Mouse (Mus musculus) embryonic stem cell, embryonic (primary cell): Measurements from ENCODE around the gene Fdx1l.

Source experiments
- CTCF ChIA-PET, 4 experiments: fragments of 300-600 bp in 2 of 4; fragments of 350-600 bp in 2 of 4; sonication (Branson Sonifier 250); formaldehyde crosslinking; loops; one replicate each; lab custom pipeline; 2022; ENCODE audit warnings: inconsistent platforms in 2 of 4; lab: Charles Lee
- POLR2A ChIA-PET, 4 experiments: fragments of 300-600 bp in 2 of 4; fragments of 350-600 bp in 2 of 4; sonication (Branson Sonifier 250); formaldehyde crosslinking; loops; one replicate each; lab custom pipeline; 2022; ENCODE audit warnings: antibody characterized with exemption in 4 of 4, inconsistent platforms in 1 of 4; lab: Charles Lee

The Fdx1l gene

GRCm38 (mm10) chr9:21073044-21073840 lies at the start of gene Fdx1l, which contains the start of gene Gm49373:
Fdx1l (minus strand) TSS chr9:21073614.
Gm49373 (minus strand) TSS chr9:21073096.
- CTCF ChIA-PET: interaction anchor here in 2 of 4 experiments (0.6 to 1.0 kb wide), 3 partner anchors 10 to 172 kb away, joined by 3 read pairs; no protein-coding TSS in a partner anchor
- POLR2A ChIA-PET: interaction anchor here (0.6 to 15.2 kb wide), 46 partner anchors 9 to 454 kb away, joined by 3 to 353 read pairs (median 4); partner anchors contain the start of genes Gm38431 (in 3 of the 4), Raver1 (in 3 of the 4), Eif3g (in 1 of the 4) and Icam1 (in 1 of the 4)

- POLR2A ChIA-PET: interaction anchor here in 3 of 4 experiments (0.5 to 11.2 kb wide), 21 partner anchors 9 to 116 kb away, joined by 3 to 69 read pairs (median 4); partner anchors contain the start of genes Tyk2 (in 3 of the 3), Gm38431 (in 2 of the 3), Raver1 (in 2 of the 3) and Fdx1l (in 1 of the 3)
- CTCF ChIA-PET: interaction anchor here in 2 of 4 experiments (0.6 to 1.1 kb wide), 2 partner anchors 32 to 104 kb away, joined by 3 read pairs; no protein-coding TSS in a partner anchor
Observed at GRCm38 (mm10) chr9:21121483-21121882, 48.1 kb upstream of the Fdx1l start.

- CTCF ChIA-PET: no interaction called here
- POLR2A ChIA-PET: interaction anchor here in 3 of 4 experiments (0.9 to 11.2 kb wide), 8 partner anchors 9 to 34 kb away, joined by 3 to 69 read pairs (median 7); partner anchors contain the start of genes Gm38431 (in 3 of the 3), Raver1 (in 3 of the 3) and Tyk2 (in 1 of the 3)
Observed at GRCm38 (mm10) chr9:21117073-21117472, 43.7 kb upstream of the Fdx1l start.

GRCm38 (mm10) chr9:21115105-21115504 lies 41.7 kb upstream of the Fdx1l start:
- ChIA-PET CTCF (interaction anchor here in 1 of 4 experiments (0.5 to 0.6 kb wide), 2 partner anchors 112 to 239 kb away, joined by 3 to 4 read pairs; no protein-coding TSS in a partner anchor), POLR2A (interaction anchor here in 2 of 4 experiments (0.6 to 11.2 kb wide), 11 partner anchors 10 to 651 kb away, joined by 3 to 69 read pairs (median 4); partner anchors contain the start of genes Gm38431 (in 1 of the 2) and Raver1 (in 1 of the 2))

GRCm38 (mm10) chr9:21114190-21114589 lies 40.8 kb upstream of the Fdx1l start:
- ChIA-PET CTCF (interaction anchor here in 1 of 4 experiments (0.6 kb wide), 1 partner anchor 238 kb away, joined by 4 read pairs; no protein-coding TSS in a partner anchor), POLR2A (interaction anchor here in 3 of 4 experiments (0.8 to 11.2 kb wide), 9 partner anchors 10 to 100 kb away, joined by 3 to 69 read pairs (median 3); partner anchors contain the start of genes Gm38431 (in 2 of the 3) and Raver1 (in 2 of the 3))

GRCm38 (mm10) chr9:21113751-21114150 lies 40.3 kb upstream of the Fdx1l start:
- ChIA-PET POLR2A (interaction anchor here in 3 of 4 experiments (0.8 to 11.2 kb wide), 6 partner anchors 10 to 30 kb away, joined by 3 to 69 read pairs (median 3); partner anchors contain the start of genes Gm38431 (in 2 of the 3) and Raver1 (in 2 of the 3)), CTCF (no interaction called here)

GRCm38 (mm10) chr9:21107607-21108237 lies 34.3 kb upstream of the Fdx1l start:
- CTCF ChIA-PET: interaction anchor here in 3 of 4 experiments (0.5 to 1.3 kb wide), 6 partner anchors 12 to 113 kb away, joined by 3 to 4 read pairs (median 3); no protein-coding TSS in a partner anchor
- POLR2A ChIA-PET: interaction anchor here (0.5 to 18.0 kb wide), 17 partner anchors 7 to 230 kb away, joined by 3 to 294 read pairs (median 5); partner anchors contain the start of genes Gm38431 (in 3 of the 4) and Raver1 (in 3 of the 4)

- POLR2A ChIA-PET: interaction anchor here (0.8 to 18.0 kb wide), 13 partner anchors 8 to 89 kb away, joined by 3 to 294 read pairs (median 6); partner anchors contain the start of genes Gm38431 (in 4 of the 4), Raver1 (in 4 of the 4), Fdx1l (in 1 of the 4) and Gm49373 (in 1 of the 4)
- CTCF ChIA-PET: interaction anchor here in 2 of 4 experiments (0.6 to 0.9 kb wide), 2 partner anchors 40 to 55 kb away, joined by 3 to 6 read pairs; no protein-coding TSS in a partner anchor
Observed at GRCm38 (mm10) chr9:21105760-21106564, 32.5 kb upstream of the Fdx1l start.

GRCm38 (mm10) chr9:21104814-21105213 lies 31.4 kb upstream of the Fdx1l start:
- ChIA-PET POLR2A (interaction anchor here in 3 of 4 experiments (0.5 to 18.0 kb wide), 14 partner anchors 7 to 177 kb away, joined by 3 to 294 read pairs (median 4); partner anchors contain the start of genes Gm38431 (in 3 of the 3), Raver1 (in 3 of the 3) and Tyk2 (in 1 of the 3)), CTCF (interaction anchor here in 1 of 4 experiments (0.9 kb wide), 1 partner anchor 57 kb away, joined by 3 read pairs; no protein-coding TSS in a partner anchor)

- ChIA-PET CTCF (no interaction called here), POLR2A (interaction anchor here in 2 of 4 experiments (14.9 to 18.0 kb wide), 2 partner anchors 11 to 15 kb away, joined by 254 to 294 read pairs; partner anchors contain the start of genes Gm38431 (in 2 of the 2) and Raver1 (in 2 of the 2))
Observed at GRCm38 (mm10) chr9:21102076-21102475, 28.7 kb upstream of the Fdx1l start.

- ChIA-PET CTCF (interaction anchor here (0.6 to 2.1 kb wide), 15 partner anchors 9 to 442 kb away, joined by 3 to 13 read pairs (median 5); partner anchors contain the start of genes Eif3g (in 1 of the 4), Gm38431 (in 1 of the 4) and Raver1 (in 1 of the 4)), POLR2A (interaction anchor here (0.5 to 18.0 kb wide), 37 partner anchors 8 to 446 kb away, joined by 3 to 294 read pairs (median 5); partner anchors contain the start of genes Gm38431 (in 3 of the 4), Raver1 (in 3 of the 4), Fdx1l (in 2 of the 4) and Tyk2 (in 2 of the 4))
Observed at GRCm38 (mm10) chr9:21100447-21101161, 27.2 kb upstream of the Fdx1l start.

GRCm38 (mm10) chr9:21097793-21098192 lies 24.4 kb upstream of the Fdx1l start:
- ChIA-PET POLR2A (interaction anchor here (0.7 to 18.0 kb wide), 13 partner anchors 7 to 220 kb away, joined by 3 to 294 read pairs (median 3); partner anchors contain the start of genes Gm38431 (in 2 of the 4), Raver1 (in 2 of the 4), Fdx1l (in 1 of the 4) and Gm49373 (in 1 of the 4)), CTCF (no interaction called here)

GRCm38 (mm10) chr9:21095958-21096357 lies 22.5 kb upstream of the Fdx1l start:
- CTCF ChIA-PET: interaction anchor here in 3 of 4 experiments (0.6 to 1.4 kb wide), 7 partner anchors 12 to 197 kb away, joined by 3 to 7 read pairs (median 3); partner anchors contain the start of genes Eif3g (in 1 of the 3) and Tyk2 (in 1 of the 3)
- POLR2A ChIA-PET: interaction anchor here in 3 of 4 experiments (0.6 to 18.0 kb wide), 13 partner anchors 9 to 205 kb away, joined by 3 to 294 read pairs (median 3); partner anchors contain the start of genes Fdx1l (in 2 of the 3), Gm49373 (in 2 of the 3), Icam1 (in 2 of the 3) and Gm38431 (in 1 of the 3)

- POLR2A ChIA-PET: interaction anchor here in 3 of 4 experiments (0.5 to 14.3 kb wide), 17 partner anchors 10 to 453 kb away, joined by 3 to 353 read pairs (median 24); partner anchors contain the start of genes Fdx1l (in 2 of the 3), Gm49373 (in 2 of the 3), Angptl6 (in 1 of the 3) and Icam1 (in 1 of the 3)
- CTCF ChIA-PET: no interaction called here
Observed at GRCm38 (mm10) chr9:21093423-21093822, 20.0 kb upstream of the Fdx1l start.
